Mouse (Mus musculus) testis, adult 2 months (tissue): Measurements from ENCODE around the gene Apba2. TPM values are rescaled to one million over a fixed set of nuclear protein-coding genes. Genes with fewer than 3 reads are reported as not detected.

ENCODE experiments used
- H3K27ac ChIP-seq: fragments of 200-500 bp; 2 replicates; pipeline ENCODE4 v1.5.1; 2012; ENCODE audit warnings: low read depth, low read length; ENCODE audit not compliant: control insufficient read depth, insufficient read depth
- H3K27me3 ChIP-seq: fragments of 200-500 bp; 2 replicates; pipeline ENCODE4 v1.6.1; 2012; ENCODE audit warnings: mild to moderate bottlenecking, low read length, moderate library complexity; ENCODE audit not compliant: control insufficient read depth, insufficient read depth
- H3K36me3 ChIP-seq: fragments of 200-500 bp; 2 replicates; pipeline ENCODE4 v1.6.1; 2012; ENCODE audit warnings: mild to moderate bottlenecking, low read length; ENCODE audit not compliant: control insufficient read depth, insufficient read depth
- H3K4me1 ChIP-seq: fragments of 200-500 bp; 2 replicates; pipeline ENCODE4 v1.6.1; 2012; ENCODE audit warnings: low read length; ENCODE audit not compliant: control insufficient read depth, insufficient read depth
- H3K4me3 ChIP-seq: fragments of 200-500 bp; 2 replicates; pipeline ENCODE4 v1.5.1; 2012; ENCODE audit warnings: low read depth, mild to moderate bottlenecking, low read length, moderate library complexity, mixed read lengths; ENCODE audit not compliant: control insufficient read depth
- CTCF ChIP-seq: fragments of 200-500 bp; IDR thresholded peaks from 2 replicates; pipeline ENCODE4 v1.5.1; 2012; ENCODE audit warnings: low read depth, mild to moderate bottlenecking, inconsistent platforms, low read length, moderate library complexity; ENCODE audit not compliant: control insufficient read depth, insufficient read depth, insufficient replicate concordance
- POLR2A ChIP-seq: fragments of 200-500 bp; IDR thresholded peaks from 2 replicates; pipeline ENCODE4 v1.6.1; 2012; ENCODE audit warnings: low read depth, mild to moderate bottlenecking, inconsistent platforms, low read length, moderate library complexity; ENCODE audit not compliant: control insufficient read depth
- polyA plus RNA-seq: library from polyadenylated mRNA; depleted of rRNA; stranded (reverse); fragments of >200 nt; gene quantifications from 2 replicates; pipeline ENCODE4 v1.2.3, GENCODE M21; 2012

Gene Apba2
- polyA plus RNA-seq, 1 experiment = 0.51 TPM

GRCm38 (mm10) chr7:64631781-64632351, 130.4 kb downstream of the Apba2 start:
- no peaks in the 10 kb centered on the region for H3K27me3 ChIP-seq
- no peaks in the 10 kb centered on the region for H3K36me3 ChIP-seq
- TF ChIP-seq CTCF (no peak), POLR2A (no peak)
- no peak overlapping the region for H3K4me3 ChIP-seq
- no peak overlapping the region for H3K27ac ChIP-seq
- no peaks in the 10 kb centered on the region for H3K4me1 ChIP-seq

GRCm38 (mm10) chr7:64633182-64633581, 131.7 kb downstream of the Apba2 start:
- TF ChIP-seq CTCF = no peak
- TF ChIP-seq POLR2A = no peak
- Histone ChIP-seq H3K36me3 (no peaks in the 10 kb centered on the region), H3K27me3 (no peaks in the 10 kb centered on the region), H3K4me1 (no peaks in the 10 kb centered on the region), H3K27ac (no peak overlapping the region), H3K4me3 (no peak overlapping the region)

GRCm38 (mm10) chr7:64633916-64634315, 132.4 kb downstream of the Apba2 start:
- H3K27ac ChIP-seq = no peak overlapping the region
- H3K36me3 ChIP-seq = no peaks in the 10 kb centered on the region
- no peak overlapping the region for H3K4me3 ChIP-seq
- no peaks in the 10 kb centered on the region for H3K4me1 ChIP-seq
- TF ChIP-seq CTCF = no peak
- no peak for TF ChIP-seq POLR2A
- no peaks in the 10 kb centered on the region for H3K27me3 ChIP-seq

GRCm38 (mm10) chr7:64634482-64634881, 133.0 kb downstream of the Apba2 start:
- H3K27me3 ChIP-seq = no peaks in the 10 kb centered on the region
- H3K4me3 ChIP-seq = no peak overlapping the region
- no peaks in the 10 kb centered on the region for H3K4me1 ChIP-seq
- TF ChIP-seq CTCF (no peak), POLR2A (no peak)
- no peak overlapping the region for H3K27ac ChIP-seq
- H3K36me3 ChIP-seq = no peaks in the 10 kb centered on the region

GRCm38 (mm10) chr7:64638922-64639321, 137.4 kb downstream of the Apba2 start:
- Histone ChIP-seq H3K4me3 (no peak overlapping the region), H3K36me3 (no peaks in the 10 kb centered on the region), H3K27me3 (no peaks in the 10 kb centered on the region), H3K4me1 (no peaks in the 10 kb centered on the region), H3K27ac (no peak overlapping the region)
- TF ChIP-seq CTCF (no peak), POLR2A (no peak)

GRCm38 (mm10) chr7:64640651-64641050, 139.1 kb downstream of the Apba2 start:
- no peak overlapping the region for H3K27ac ChIP-seq
- no peak for TF ChIP-seq POLR2A
- no peaks in the 10 kb centered on the region for H3K27me3 ChIP-seq
- H3K36me3 ChIP-seq = no peaks in the 10 kb centered on the region
- no peaks in the 10 kb centered on the region for H3K4me1 ChIP-seq
- no peak overlapping the region for H3K4me3 ChIP-seq

- Histone ChIP-seq H3K36me3 (no peaks in the 10 kb centered on the region), H3K4me1 (no peaks in the 10 kb centered on the region), H3K27ac (no peak overlapping the region), H3K4me3 (no peak overlapping the region), H3K27me3 (no peaks in the 10 kb centered on the region)
- TF ChIP-seq POLR2A = no peak
- no peak for TF ChIP-seq CTCF
These were observed 141.4 kb downstream of the Apba2 start for GRCm38 (mm10) chr7:64642903-64643302.

GRCm38 (mm10) chr7:64645458-64645857, 144.0 kb downstream of the Apba2 start:
- no peak for TF ChIP-seq CTCF
- no peak for TF ChIP-seq POLR2A

More at GRCm38 (mm10) chr7:64645458-64645857, 144.0 kb downstream of the Apba2 start:
- Histone ChIP-seq H3K4me1 (no peaks in the 10 kb centered on the region), H3K36me3 (no peaks in the 10 kb centered on the region), H3K27ac (no peak overlapping the region), H3K27me3 (no peaks in the 10 kb centered on the region), H3K4me3 (no peak overlapping the region)
